In genomic region chr13:32693886-32694455, GRCm38 (mm10) we compare ENCODE assay signal across 27 mouse cellular contexts.
"Had no signal": no experiment of that assay in that cellular context is flagged by ENCODE, and none has a peak within 500 bp of the region (broad histone marks: within the 10 kb centered on the region; RNA-seq: fewer than 3 reads in every experiment).

No protein-coding gene starts in this region.

- H3K36me3 ChIP-seq: heart, embryonic 13.5 days; heart, embryonic 15.5 days; hindbrain, embryonic 13.5 days; hindbrain, embryonic 15.5 days; kidney, embryonic 15.5 days; limb, embryonic 13.5 days; limb, embryonic 15.5 days; liver, embryonic 13.5 days; liver, embryonic 15.5 days had no signal

- ATAC-seq: hindbrain, postnatal 0 days; intestine, embryonic 16.5 days had no signal

- H3K4me1 ChIP-seq: heart, embryonic 13.5 days; heart, embryonic 15.5 days; hindbrain, embryonic 13.5 days; hindbrain, embryonic 15.5 days; kidney, embryonic 15.5 days; limb, embryonic 13.5 days; limb, embryonic 15.5 days; liver, embryonic 13.5 days; liver, embryonic 15.5 days had no signal

- H3K4me3 ChIP-seq: gastrocnemius, adult 2 months; heart, embryonic 13.5 days; heart, embryonic 15.5 days; hindbrain, embryonic 13.5 days; hindbrain, embryonic 15.5 days; kidney, embryonic 15.5 days; limb, embryonic 13.5 days; limb, embryonic 15.5 days; liver, embryonic 13.5 days; liver, embryonic 15.5 days had no signal

- H3K9ac ChIP-seq: heart, embryonic 13.5 days; heart, embryonic 15.5 days; hindbrain, embryonic 13.5 days; hindbrain, embryonic 15.5 days; kidney, embryonic 15.5 days; limb, embryonic 13.5 days; limb, embryonic 15.5 days; liver, embryonic 13.5 days; liver, embryonic 15.5 days had no signal

- DNase-seq: gastrocnemius, adult 2 months; gastrocnemius, postnatal 10 days; gastrocnemius, postnatal 25 days; heart, adult 18-20 months; heart, postnatal 14 days; heart, postnatal 36 days; kidney, adult 11 months; kidney, adult 2 months; kidney, adult 9 months; kidney, postnatal 14 days; kidney, postnatal 36 days; layer of hippocampus, adult 9-11 months; layer of hippocampus, postnatal 36 days; left cerebral cortex, postnatal 4 days; liver, embryonic 13.5 days; lung, adult 18-20 months had no signal

- H3K27ac ChIP-seq: gastrocnemius, adult 2 months; heart, embryonic 13.5 days; heart, embryonic 15.5 days; hindbrain, embryonic 13.5 days; hindbrain, embryonic 15.5 days; hindbrain, postnatal 0 days; kidney, embryonic 15.5 days; kidney, postnatal 0 days; limb, embryonic 13.5 days; limb, embryonic 15.5 days; liver, embryonic 13.5 days; liver, embryonic 15.5 days had no signal

- H3K27me3 ChIP-seq: heart, embryonic 13.5 days; heart, embryonic 15.5 days; hindbrain, embryonic 13.5 days; hindbrain, embryonic 15.5 days; kidney, embryonic 15.5 days; limb, embryonic 13.5 days; limb, embryonic 15.5 days; liver, embryonic 13.5 days; liver, embryonic 15.5 days had no signal
